Mouse (Mus musculus): Measurements from ENCODE around the gene Pbld1.
A peak's percentile ranks its signal among the peaks of the same experiment; 100 is the strongest.
"Not testable (repeated sequence)": the region's sequence is repeated elsewhere in the genome, so short reads cannot be mapped to it uniquely, and the experiment has no call there.

Gene Pbld1

DNA sequence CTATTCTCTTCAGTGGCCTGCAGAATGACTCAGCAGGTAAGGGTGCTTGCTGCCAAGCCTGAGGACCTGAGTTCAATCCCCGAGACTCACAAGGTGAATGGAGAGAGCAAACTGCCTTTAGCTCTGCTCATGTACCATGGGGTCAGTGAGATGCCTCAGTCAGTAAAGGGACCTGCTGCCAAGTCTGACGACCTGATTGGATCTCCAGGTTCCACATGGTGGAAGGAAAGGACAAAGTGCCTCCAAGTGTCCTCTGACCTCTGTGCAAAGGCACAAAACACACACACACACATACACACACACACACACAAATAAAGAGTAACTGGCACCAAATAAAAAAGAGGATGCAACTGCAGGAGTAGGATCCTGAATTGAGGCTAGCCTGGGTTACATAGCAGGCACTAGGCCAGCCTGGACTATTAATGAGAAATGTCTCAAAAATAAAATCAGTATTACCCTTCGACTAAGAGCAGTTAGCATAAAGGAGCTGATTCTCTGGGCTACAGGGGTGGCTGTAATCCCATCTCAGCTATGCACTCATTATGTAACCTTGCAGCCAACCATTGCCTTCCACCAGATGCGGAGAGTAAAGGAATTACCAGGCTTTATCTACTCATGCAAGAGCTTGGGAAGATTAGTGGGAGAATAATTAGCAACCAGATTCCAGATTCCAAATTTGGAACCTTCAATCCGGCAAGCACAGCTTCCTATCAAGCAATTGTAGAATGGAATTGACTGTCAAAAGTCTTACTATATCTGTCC, 19.9 kb upstream of the Pbld1 start:
- no peak for DNase-seq (ENCODE audit: low spot score in 2 of 2)

DNA sequence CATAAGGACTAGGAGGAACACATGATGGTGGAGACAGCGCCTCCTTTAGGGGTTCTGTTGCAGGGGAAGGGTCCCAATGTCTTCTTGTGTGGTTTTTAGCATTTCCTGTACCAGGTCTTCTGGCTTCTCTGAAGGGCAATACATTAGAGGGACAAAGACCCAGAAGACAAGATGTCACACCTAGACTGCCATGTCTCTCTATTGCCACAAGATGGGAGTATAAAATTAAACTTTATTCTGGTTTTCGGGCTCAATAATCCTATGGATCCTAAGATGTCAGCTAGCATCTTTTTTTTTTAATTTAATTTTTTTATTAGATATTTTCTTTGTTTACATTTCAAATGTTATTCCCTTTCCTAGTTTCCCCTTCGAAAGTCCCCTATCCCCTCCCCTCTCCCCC, 16.8 kb upstream of the Pbld1 start:
- DNase-seq (ENCODE audit: low spot score in 2 of 2), result no peak

DNA sequence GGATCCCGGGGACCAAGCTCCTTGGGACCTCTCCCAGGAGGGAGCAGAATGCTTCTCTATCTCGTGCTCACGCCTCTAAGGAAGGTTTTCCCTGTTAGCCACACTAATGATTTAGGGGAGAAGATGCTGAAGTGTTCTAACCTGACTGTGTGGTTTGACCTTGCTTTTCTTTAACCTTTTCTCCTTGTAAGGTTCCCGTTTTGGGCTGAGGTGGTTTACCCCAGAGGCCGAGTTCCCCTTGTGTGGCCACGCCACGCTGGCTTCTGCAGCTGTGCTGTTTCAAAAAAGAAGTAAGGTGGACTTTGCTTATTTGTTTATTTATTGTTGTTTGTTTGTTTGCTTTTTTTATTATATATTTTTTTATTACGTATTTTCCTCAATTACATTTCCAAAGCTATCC, 12.2 kb upstream of the Pbld1 start:
- DNase-seq (ENCODE audit: low spot score in 2 of 2), result no peak

DNA sequence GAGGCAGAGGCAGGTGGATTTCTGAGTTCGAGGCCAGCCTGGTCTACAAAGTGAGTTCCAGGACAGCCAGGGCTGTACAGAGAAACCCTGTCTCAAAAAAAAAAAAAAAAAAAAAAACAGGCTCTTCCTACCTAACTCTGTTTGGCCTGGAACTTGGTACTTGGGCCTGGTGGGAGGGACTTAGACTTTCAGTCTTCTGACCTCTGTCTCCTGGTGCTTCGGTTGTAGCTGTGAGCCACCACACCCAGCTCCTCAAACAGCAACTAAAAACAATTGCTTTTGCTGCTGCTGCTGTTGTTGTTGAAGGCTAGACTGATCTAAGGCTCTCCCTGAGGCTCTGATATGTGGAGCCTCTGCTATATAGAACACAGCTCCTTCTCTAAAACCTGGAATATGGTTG, 10.9 kb upstream of the Pbld1 start:
- DNase-seq (ENCODE audit: low spot score in 2 of 2), result no peak

DNA sequence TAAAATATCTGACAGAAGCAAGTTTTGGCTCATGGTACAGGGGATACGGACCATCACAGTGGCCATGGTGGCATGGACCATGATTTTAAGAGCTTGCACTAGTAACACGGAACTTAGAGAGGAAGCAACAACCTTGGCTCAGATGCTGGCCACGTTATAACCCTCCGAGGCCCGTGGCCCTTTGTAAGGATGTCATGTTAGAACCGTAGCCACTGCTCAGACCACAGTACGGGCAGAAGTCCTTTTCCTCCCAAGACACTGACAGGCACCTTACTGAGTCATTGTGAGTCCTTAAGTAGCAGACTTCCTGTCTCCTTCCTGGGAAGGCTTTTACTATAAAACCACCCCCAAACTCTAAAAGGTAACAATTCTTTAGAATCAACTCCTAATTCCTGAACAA, 8.7 kb upstream of the Pbld1 start:
- DNase-seq (ENCODE audit: low spot score in 2 of 2), result no peak

DNA sequence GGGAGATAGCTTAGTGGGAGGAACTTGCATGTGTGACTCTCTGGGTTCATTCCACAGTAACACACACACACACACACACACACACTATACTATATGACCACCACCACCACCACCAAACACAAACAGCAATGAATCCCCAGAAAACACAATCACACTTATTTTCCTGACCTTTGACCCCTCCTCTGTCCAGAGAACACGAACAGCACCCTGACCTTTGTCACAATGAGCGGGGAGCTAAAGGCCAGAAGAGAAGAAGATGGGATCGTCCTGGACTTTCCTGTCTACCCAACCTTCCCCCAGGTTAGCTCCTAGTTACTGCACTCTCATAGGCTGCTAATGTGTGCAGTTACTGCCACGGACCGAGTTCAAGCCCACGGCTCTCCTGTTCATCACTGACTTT, 8.0 kb upstream of the Pbld1 start:
- DNase-seq (ENCODE audit: low spot score in 2 of 2), result no peak

DNA sequence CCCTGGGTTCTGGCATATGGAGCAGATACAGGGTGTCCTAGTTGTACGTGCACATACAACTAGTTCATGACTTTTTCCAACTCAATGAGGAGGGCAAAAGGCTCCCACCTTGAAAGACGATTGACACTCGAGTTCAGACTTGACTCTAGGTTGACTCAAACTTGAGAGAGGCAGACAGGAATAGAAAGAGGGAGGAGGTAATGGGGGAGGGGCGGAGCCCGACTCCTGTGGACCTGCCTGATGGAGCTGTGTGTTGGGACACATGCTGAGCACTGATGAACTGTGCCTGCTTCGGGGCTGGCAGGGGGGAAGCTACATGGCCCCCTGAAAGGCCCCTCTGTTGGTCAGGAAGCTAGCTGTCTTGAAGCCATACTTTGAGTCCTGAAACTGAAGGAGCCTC, 7.0 kb upstream of the Pbld1 start:
- DNase-seq (ENCODE audit: low spot score in 2 of 2), result no peak

DNA sequence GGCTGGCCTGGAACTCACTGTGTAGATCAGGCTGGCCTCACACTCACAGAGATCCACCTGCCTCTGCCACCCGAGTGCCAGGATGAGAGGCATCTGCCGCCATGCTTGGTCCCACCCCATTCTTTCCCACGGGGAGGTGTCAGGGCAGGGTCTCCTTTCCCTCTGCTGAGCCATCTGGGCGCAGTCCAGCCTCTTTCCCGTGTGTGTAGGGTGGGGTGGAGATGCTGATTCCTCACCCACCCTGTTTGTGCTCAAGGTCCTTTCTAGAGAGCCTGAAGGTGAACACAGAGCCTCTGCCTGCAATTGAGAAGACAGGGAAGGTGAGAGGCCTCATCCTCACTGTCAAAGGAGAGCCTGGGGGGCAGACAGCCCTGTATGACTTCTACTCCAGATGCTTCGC, 5.9 kb upstream of the Pbld1 start:
- DNase-seq (ENCODE audit: low spot score in 2 of 2), result not testable (repeated sequence)

DNA sequence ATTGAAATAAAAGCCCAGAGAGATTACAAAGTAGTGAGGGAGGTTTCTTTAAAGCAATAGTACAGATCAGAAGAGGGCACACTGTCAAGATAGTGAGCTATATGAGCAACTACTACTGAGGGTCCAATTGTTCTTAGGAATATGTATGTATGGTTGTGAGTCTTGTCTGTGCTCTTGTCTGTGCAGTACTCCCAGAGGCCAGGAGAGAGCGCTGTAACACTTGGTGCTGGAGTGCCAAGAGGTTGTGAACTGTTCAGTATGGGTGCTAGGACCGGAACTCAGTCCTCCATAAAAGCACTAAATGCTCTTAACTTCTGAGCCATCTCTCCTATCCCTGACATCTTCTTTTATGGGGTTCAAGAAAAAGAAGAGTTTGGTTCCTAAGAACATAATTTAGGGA, 5.4 kb upstream of the Pbld1 start:
- DNase-seq (ENCODE audit: low spot score in 2 of 2), result no peak

DNA sequence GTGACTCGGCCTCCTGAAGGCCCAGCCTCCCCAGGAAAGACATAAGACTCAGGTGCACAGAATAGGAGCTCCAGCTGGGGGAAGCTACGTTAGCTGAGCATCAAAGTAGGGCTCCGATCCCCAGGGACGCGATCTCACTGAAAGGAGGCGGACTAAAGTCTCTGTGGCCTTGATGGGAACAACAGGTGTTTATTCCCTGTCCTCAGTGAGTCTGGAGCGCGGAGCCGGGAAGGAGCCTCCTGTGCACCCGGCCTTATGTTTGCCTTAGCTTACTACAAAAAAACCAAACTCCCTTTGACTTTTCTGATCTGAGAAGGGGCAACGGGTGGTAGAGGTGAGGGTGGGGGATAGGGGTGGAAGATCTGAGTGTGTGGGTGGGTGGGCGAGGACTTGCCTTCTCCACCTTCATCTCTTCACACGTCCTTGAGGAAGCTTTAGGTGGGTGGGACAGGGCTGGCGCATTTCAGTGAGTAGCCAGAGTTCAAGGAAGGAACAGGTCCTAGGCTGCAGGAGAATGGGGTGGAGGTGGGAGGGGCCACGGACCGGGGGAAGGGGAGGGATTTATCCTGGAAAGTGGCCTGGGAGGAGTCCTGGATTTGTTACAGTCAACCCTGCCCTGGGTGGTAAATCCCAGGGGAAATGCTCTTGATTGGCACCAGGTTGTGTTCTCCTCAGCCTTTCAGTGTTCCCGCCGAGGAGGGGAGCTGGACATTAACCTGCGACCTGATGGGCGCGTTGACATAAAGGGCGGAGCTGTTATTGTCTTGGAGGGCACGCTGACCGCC, 2.8 kb upstream of the Pbld1 start:
- DNase-seq (ENCODE audit: low spot score in 2 of 2), result no peak

DNA sequence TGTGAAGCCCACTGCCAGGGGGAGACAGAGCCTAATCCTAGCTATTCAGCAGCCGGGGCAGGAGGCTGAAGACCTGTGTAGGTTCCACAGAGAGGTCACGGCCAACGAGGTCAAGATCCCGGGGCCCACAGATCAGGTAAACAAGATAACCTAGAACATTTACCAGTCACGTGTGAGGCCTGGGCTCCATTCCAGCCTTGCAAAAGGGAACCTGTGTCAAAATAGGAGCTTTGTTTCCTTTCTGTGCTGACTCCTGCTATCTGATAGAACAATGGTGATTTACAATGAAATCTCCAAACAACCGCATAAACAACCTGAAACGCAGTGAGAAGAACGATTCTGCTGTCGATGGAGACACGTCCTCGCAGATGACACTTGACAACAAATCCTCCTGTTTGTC, 444 bp downstream of the Pbld1 start:
- no peak for DNase-seq (ENCODE audit: low spot score in 2 of 2)

DNA sequence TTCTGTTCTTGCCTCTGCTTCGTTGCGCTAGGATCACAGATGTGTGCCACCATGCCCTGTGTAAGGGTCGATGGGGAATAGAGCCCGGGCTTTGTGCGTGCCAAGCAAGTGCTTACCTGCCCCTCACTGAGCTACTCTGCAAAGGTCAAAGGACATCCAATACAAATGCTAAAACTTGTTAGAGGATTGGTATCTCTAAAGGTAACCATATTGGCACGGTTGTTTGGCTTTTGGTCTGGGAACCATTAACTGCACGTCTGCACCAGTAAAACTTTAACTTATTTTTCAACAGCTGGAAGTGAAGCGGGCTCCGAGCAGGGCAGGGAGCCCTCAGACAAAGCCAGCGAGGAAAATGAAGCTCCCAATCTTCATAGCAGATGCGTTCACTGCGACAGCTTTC, 1.3 kb downstream of the Pbld1 start:
- DNase-seq (ENCODE audit: low spot score in 2 of 2), result no peak

DNA sequence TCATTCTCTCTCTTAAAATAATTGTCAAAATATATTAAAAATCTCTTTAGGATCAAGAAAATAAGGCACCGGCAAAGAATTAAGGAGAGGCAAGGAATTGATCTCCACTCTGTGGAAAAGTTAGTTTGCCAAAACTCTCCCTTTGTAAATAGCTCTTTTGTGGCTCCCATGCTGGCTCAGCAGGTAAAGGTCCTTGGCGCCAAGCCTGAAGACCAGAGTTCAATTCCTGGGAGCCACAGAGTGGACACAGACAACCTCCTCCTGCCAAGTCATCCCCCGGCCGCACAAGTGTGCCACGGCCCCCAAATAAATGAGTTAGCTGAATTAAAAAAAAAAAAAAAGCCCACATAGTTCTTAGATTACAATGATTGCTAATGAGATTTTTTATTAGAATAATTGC, 2.7 kb downstream of the Pbld1 start:
- no peak for DNase-seq (ENCODE audit: low spot score in 2 of 2)

DNA sequence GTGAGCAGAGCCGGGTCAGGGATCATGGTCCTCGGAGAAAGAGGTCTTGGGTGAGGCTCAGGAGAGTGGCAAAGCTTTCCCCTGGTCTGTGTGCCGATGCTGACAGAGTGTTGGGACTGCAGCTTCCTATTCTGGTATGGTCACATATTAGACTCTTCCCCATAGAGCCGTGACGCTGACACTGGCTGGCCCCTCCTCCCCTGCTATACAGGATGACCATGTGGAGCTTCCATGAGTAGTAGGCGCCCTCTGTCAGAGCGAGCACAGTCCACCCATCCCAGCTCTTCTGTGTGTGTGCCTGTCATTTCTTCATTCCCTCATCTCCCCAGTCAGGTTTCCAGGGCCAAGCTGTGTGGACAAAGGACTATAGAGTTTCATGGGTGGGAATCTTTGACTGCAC, 3.4 kb downstream of the Pbld1 start:
- no peak for DNase-seq (ENCODE audit: low spot score in 2 of 2)

DNA sequence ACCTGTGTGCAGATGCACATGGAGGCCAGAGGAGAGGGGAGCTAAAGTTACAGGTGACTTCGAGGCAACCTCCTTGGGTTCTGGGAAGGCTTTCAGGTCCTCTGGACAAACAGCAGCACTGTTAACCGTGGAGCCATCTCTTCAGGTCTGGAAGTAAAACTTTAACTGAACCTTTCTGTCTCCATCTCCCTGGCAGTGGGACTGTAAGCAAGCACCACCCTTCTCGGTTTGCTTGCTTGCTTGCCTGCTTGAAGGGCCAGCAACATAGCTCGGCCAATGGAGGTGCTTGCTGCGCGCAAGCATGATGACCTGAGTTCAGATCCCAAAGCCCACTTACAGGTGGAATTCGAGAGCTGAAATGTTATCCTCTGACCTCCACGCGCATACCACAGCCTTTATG, 4.6 kb downstream of the Pbld1 start:
- no peak for DNase-seq (ENCODE audit: low spot score in 2 of 2)

DNA sequence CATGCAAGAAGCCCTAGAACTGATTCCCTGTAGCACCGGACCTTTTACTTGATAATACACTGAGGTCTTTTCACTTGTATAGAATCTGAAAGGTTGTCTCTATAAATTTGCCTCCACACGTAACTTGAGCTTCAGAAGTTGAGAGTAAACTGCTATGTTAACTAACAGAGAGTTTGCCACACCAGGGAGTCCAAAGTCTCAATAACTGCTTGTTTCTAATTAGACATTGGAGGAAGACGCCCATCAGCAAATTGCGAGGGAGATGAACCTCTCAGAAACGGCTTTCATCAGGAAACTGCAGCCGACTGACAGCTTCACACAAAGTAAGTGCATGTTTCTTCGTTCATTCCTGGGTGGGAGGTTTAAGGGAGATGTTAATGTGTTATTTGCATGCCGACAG, 5.6 kb downstream of the Pbld1 start:
- DNase-seq (ENCODE audit: low spot score in 2 of 2), result no peak

DNA sequence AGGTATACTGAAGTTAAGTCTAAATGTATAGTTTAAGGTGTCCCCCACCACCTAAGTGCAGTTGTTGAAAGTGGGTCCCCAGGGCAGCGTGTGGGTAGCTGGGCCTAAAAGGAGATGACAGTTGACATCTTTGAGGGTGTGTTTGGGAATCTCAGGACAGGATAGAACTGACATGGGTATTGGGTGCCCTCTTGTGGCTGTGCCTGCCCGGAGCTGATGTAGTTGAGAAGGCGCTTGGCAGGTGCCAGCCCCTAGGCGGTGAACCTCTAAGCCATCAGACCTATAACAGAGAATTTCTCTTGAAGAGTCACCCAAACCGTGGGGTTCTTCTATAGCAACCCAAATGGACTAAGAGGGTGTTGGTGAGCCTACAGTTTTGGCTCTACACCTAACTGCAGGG, 6.0 kb downstream of the Pbld1 start:
- DNase-seq (ENCODE audit: low spot score in 2 of 2), result peak; percentile 34 to 64

DNA sequence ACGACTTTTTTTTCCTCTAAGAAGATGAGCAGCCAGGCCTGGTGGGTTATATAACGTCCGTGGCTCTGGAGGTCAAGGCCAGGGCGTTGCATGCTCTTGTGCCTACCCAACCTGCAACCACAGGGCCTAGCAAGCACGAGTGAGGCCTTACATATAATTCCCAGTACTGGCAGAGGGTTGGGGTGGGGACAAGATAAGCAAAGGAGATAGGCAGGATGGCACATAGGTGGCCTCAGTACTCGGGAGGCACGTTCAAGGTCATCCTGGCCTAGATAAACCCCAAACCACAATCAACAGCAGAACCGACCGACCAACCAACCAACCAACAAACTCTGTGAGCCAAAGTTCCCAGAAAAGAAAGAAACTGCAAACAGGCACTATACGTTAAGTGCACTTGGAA, 26.3 kb downstream of the Pbld1 start:
- DNase-seq (ENCODE audit: low spot score in 2 of 2), result no peak

DNA sequence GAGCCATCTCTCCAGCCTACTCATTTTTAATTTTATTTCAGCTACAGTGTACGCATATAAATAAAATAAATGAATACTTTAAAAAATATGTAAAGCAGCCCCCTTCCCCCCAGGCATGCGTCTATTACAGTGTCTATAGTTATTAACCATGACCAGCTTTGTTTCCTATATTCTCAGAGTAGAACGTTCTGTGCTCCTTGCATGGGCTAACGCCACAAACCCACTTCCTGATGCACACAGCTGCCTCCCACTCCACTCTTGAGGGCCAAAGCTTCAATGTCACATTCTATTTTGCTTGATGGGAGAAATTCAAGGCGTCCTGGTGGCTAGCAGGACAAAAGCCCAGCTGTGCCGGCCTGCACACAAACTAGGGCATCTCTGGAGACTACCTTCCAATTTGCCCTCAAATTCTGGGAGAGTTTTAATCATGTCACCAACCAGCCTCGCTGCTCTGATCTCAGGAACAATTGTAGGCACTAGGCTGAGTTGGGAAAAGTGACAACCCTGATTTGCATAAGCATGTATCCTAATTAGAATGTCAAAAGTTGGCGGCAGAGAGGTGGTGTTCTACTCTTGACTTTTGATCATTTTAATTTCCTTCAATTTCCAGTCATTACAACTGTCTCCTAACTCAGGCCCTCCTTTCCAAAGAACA, 29.3 kb downstream of the Pbld1 start:
- DNase-seq (ENCODE audit: low spot score in 2 of 2), result no peak

DNA sequence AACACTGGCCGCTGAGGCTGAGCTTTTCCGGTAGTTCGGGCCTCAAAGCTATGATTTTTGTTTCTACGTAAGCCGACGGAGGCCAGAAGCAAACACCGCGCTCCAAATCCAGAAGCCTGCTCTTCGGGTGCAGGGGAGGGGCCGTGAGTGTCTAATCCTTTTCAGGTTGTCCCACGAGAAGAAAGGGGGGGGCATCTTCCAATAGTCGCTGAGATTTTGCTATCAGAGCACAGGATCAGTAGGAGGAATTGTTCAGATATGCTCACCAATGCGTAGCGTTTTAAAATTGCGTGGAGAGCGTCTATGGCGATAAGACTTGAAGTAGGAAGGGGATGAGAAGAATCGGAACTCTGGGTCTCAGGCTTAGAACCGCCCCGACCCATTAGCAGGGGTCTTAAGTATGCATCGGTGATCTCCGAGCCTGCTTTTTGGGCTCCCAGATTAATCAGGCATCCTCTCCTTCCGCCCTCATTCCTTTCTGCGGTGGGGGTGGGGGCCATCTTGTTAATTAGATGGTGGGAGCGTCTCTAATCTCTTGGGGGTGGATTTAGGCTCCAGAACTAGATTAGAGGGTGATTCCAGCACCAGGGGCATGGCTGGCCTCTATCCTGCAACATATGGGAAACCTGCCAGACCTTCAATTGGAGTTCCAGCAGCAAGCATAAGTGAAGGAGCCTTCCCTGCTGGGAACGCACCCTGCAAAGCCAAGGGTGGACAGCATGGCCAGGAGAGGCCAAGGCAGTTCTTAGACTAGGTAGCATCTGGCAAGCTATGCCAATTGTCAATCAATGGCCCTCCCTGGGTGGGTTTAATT, 30.0 kb downstream of the Pbld1 start:
- no peak for DNase-seq (ENCODE audit: low spot score in 2 of 2)

DNA sequence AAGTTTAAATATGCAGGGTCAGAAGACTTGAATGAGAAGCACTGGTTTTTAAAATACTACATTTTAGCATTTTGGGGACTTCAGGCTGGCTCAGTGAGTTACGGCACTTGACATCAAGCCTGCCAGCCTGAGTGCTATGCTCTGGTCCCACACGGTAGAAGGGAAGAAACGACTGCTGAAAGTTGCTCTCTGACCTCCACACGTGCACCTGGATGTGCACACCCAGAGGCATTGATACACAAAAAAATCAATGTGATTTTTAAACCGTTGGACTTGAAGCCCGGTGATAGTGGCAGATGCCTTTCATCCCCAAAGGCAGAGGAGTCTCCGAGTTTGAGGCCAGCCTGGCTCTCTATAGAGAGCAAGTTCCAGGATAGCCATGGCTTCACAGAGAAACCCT, 32.0 kb downstream of the Pbld1 start:
- DNase-seq (ENCODE audit: low spot score in 2 of 2), result no peak
